Mouse (Mus musculus): Measurements from ENCODE around the gene Dlgap4.
"Not testable (repeated sequence)": the region's sequence is repeated elsewhere in the genome, so short reads cannot be mapped to it uniquely, and the experiment has no call there.

The Dlgap4 gene

DNA sequence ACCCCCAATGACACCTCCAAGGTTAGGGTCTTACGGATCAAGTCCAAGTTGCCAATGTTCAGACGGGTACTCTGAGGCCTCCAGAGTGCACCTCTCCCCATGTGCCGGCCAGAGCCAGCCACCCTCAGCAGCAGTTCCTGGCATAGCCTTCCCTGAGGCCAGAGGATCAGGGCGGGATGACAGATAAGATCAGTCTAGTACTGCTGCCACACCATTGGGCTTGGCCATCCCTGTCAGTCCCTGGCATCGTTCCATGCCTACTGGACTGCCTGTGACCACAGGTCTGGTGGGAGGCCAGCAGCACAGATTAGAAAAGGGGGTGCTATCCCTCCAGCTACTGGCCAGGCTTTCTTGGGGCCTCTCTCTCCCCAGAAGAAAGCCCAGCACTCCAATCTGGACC is 165.5 kb downstream of the Dlgap4 start:
- DNase-seq = no peak

DNA sequence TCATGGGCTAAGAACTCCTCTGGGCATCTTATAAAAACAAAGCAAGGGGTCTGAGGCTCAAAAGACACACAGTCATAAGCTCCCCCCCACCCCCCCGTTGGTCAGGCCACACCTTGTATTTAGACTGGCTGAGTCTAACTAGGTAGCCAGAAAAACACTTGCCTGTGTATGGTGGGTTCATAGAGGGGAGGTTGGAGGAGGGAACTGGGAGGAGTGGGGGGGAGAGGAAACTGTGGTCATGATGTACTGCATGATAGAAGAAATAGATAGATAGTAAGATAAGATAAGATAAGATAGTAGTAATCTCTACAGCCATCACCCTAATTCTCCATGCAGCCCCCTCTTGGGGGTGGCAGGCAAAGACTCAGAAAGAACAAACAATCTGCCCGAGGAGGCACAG is 166.0 kb downstream of the Dlgap4 start:
- DNase-seq = no peak

DNA sequence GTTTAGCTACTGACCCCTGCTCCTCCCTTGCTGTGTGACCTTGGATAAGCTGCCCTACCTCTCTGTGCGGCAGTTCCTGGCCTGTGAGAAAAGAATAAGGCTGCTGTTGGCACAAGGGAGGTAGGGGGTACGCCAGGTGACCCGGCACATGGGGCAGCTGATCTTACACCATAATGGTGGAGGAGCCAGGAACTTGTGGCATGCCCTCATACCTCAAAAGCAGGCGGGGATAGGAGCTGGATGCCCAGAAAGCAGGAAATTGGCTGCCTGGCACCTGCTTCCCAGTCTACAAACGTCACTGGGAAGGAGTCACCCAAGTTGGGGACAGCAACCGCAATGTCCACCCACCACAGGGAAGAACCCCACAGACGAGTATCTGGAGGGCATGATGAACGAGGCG is 166.6 kb downstream of the Dlgap4 start:
- no peak for DNase-seq

DNA sequence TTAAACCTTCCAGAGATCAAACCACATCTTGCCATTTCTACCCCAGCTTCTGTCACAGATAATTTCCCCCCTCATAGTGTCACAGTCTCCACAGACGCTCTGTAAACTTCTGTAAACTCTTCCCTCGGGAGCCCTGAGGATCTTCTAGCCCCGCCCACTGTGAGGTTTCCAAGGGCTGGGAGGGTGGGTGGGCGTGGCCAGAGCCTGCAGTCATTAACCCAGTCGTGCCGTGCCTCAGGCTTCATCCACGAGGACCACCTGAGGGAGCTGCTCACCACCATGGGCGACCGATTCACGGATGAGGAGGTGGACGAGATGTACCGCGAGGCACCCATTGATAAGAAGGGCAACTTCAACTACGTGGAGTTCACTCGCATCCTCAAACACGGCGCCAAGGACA is 167.2 kb downstream of the Dlgap4 start:
- no peak for DNase-seq

DNA sequence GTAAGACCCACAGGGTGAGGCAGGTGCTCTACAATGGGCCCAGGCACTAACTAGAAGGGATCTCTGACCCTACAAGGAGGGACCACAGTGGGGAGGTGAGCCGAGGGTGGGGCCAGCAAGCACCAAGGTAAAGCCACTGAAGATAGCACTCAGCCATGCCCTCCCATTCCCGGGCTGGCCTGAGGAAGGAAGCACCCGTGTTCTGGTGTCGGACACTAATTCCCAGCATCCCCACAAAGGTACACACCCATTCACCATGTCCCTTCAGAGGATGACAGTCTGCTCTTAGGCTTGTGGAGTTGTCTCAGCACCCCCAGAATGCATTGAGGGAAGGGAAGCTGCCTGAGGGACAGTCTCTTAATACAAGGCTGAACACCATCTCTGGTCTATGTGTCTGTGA is 167.8 kb downstream of the Dlgap4 start:
- no peak for DNase-seq

DNA sequence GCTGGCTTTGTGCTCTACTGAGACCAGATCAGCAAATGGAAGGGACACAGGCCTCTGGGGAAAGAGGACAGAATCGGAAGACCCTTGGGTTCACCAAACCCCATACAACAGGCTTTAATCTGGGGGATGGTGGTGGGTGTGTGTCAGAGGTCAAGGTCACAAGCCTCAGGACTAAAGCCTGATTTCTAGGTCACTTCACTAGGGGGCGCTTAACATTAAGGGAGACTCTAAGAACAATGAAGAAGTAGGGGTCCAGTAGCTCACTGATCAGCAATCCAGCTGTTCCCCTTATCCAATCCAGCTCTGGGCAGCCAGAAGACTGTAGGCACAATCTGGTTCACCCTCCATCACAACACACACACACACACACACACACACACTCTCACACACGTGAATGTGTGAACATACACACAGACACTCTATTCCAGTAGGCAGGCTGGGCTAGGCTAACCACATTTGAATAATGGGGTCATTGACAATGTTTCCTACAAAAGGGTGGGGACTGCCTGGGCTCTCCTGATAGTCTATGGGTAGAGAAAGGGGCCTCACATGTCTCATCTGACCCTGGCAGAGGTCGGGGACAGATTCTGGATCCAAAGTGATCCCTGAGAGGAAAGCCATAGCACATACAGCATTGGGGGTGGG is 168.5 kb downstream of the Dlgap4 start:
- DNase-seq = no peak

DNA sequence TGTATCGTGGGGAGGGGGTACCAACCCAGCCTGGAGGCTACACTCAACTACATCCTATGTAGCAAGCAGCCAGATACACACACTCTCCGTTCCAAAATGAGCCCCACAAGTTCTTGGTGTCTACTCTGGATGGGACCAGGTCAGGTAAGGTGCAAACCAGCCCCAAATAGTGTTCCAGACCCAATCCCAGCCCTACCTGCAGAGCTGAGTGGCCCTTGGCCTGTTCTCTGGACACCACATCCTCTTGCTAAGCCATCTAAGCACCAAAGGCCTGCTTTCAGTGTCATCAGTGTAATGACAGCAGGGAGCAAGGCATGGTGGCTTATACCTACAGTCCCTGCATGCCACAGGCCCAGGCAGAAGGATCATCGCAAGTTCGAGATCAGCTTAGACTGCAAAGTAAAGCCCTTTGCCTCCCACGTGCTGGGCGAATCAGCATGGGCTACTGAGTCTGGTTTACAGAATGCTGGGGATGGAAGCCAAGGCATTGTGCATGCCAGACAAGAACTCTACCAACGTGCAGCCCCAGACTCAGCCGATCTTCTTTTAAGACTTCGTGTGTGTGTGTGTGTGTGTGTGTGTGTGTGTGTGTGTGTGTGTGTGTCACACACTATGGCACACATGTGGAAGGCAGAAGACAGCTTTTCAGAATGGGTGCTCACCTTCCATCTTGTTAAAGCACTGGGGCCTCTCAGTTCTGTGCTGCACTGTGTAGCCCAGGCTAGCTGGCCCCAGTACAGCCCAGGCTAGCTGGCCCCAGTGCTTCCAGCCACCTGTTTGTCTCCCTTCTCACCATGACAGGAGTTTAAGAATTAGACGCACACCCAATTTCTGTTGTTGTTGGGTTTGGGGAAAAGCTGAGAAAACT is 169.2 kb downstream of the Dlgap4 start:
- no peak for DNase-seq

- no peak for DNase-seq
Observed at GRCm38 (mm10) chr2:156783349-156783728, 169.8 kb downstream of the Dlgap4 start.

GRCm38 (mm10) chr2:156784016-156784585 is 170.6 kb downstream of the Dlgap4 start:
- DNase-seq = no peak

- DNase-seq = no peak
Observed at GRCm38 (mm10) chr2:156784891-156785290, 171.4 kb downstream of the Dlgap4 start.

DNA sequence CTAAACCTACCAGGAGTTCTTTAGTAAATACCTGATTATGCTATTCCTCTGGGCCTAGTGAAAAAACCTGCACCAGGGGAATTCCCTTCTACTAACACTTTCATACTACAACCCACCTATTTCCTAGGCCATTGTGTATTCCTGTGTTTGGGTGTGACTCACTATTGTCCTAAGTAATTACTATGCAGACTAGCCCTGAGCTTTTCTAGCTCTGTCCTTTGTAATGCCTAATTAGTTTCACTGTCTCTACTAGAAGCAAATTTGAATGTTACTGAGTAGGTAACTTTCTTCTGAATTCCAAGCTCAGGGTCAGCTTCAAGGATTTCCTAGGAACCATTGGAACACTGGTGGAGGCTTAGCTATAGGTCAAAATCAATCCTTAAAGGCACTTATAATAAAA is 172.9 kb downstream of the Dlgap4 start:
- DNase-seq = not testable (repeated sequence)

DNA sequence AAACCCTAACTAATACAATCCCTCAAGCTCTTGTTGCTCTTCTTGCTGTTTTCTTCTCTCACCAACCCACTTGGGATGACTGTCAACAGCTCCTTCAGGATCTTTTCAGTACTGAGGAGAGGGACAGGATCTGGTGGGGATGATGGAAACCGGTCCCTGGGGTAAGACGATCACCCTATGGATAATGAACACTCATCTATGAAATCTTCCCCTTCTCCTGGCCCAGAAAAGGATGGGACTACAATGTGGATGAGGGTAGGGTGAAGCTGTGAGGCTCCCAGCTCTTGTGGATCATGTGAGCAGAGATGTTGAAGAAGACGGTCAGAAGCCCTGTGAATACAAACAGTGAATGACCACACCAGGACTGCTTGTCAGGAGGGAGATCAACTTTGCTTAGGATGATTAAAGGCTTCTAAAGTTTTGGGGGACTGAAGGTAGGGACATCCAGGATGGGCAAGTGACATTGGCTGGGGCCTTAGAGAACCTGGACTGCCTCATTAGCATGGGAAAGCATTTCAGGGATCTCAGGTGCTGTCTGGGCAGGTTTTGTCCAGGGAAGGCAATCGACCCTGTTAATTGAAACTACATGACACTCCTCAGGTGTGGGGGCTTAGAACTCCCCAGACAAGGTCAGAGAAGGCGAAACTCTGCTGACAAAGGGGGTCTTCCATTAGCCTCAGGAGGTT is 173.7 kb downstream of the Dlgap4 start:
- no peak for DNase-seq

DNA sequence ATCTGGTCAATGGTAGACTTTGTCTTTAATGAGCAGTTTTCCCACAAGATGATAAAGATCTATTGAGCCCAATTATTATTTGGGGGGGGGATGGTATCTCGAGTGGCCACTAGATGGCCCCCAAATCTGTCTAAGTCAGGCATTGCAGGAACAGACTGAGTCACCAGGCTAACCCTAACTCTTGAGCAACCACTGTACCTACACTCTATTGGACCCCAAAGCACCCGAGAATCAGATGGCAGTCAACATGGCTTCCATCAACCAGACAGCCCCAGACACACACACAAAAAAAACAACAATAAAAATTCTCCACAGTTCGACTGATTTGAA is 174.2 kb downstream of the Dlgap4 start:
- DNase-seq = no peak

DNA sequence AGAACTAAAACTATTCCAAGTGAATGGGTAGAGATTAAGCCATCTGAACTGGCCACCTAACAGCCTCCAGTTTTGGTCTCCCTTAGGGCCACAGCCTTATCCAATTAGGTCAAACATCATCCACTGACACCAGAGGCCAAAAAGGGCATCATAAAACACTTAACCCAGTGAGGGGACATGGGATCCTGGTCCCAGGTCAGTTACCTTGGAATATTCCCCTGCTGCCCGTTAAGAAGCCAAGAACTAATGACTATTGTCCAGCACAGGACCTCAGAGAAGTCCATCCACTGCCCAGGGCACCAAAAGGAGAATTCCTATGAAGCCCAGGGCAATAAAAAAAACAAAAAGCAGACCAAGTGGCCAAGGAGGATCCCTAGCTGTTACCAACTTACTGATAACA is 175.3 kb downstream of the Dlgap4 start:
- DNase-seq = no peak

- DNase-seq = no peak
Observed at GRCm38 (mm10) chr2:156798516-156798915, 185.0 kb downstream of the Dlgap4 start.

DNA sequence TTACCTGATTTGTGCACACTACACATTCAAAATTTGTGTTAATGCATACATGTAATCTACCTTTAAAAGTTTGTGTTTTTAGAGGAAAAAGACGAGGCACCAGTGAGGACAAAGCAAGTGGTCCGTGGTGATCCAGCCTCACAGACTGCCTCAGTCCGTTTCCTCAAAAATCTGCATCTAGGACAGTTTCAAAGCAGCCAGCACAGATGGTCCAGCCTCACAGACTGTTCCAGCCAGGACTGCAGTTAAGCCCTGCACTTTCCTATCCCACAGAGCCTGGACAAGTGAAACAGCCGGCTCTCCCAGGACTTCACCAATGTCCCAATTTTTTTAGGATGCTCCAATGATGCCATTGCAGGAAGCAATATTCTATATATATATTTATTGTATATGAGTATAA is 187.5 kb downstream of the Dlgap4 start:
- DNase-seq = no peak

DNA sequence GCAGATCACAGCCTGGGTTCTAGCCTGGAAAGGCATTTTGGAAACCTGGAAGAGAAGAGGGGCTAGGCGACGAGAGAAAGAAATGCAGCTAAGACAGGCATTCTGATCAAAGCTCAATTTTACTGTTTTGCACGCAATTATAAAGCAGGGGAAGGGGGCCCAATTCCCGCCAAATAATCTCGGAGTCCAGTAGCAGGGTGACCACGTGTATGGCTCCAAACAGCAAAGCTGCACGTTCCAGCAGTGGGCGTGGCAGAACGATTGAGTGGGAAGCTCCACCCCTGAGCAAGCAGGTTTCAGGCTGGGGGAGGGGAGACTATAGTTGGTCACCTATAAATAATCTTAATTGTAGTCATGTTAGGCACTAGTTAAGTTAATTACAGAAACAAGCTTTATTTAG is 188.6 kb downstream of the Dlgap4 start:
- DNase-seq = not testable (repeated sequence)

GRCm38 (mm10) chr2:156803698-156804372 is 190.3 kb downstream of the Dlgap4 start:
- DNase-seq = no peak

DNA sequence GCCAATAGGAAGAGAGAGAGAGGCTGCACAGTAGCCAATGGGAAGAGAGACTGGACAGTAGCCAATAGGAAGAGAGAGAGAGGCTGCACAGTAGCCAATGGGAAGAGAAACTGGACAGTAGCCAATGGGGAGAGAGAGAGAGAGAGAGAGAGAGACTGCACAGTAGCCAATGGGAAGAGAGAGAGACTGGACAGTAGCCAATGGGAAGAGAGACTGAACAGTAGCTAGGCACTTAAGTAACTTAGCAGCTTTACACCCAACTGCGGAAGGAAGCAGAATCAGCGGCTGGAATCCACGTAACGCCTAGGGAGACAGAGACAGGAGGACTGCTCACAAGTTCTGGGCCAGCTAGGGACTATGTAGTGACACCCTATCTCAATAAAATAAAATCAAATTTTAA is 191.1 kb downstream of the Dlgap4 start:
- DNase-seq = no peak

- no peak for DNase-seq
Observed at GRCm38 (mm10) chr2:156806886-156807285, 193.4 kb downstream of the Dlgap4 start.

GRCm38 (mm10) chr2:156809579-156809978 is 196.1 kb downstream of the Dlgap4 start:
- peak; percentile 48 to 66 for DNase-seq

- DNase-seq = no peak
Observed at GRCm38 (mm10) chr2:156810716-156811115, 197.2 kb downstream of the Dlgap4 start.

DNA sequence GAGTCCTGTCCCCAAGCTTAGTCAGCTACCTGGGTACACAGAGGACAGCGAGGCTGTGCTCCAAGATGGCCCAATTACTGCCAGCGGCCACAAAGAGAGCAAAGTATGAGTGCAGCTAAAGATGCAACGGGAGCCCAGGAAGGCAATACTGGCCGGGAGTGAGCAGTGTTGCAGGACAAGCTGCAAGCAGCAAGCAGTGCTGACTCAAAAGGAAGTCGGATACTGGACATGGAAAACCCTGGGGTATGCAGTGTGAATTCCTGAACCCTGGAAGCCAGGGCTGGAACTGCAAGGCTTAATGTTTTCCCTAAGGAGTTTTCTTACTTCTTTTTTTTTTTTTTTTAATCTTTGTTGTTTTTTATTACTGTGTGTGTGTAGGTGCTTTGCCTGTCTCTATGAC is 198.1 kb downstream of the Dlgap4 start:
- no peak for DNase-seq

Measured in thymus, postnatal 36 days (tissue).